Mouse (Mus musculus): ENCODE data around the gene Hnrnpu.
"Not testable (repeated sequence)": the region's sequence is repeated elsewhere in the genome, so short reads cannot be mapped to it uniquely, and the experiment has no call there.

Hnrnpu gene

GRCm38 (mm10) chr1:178337551-178338317, at the start of gene Hnrnpu:
TSS of gene Hnrnpu (minus strand) at chr1:178337797.
- DNase-seq (ENCODE audit: extremely low read depth, low read depth, low spot score): no peak

- peak; percentile 72 for DNase-seq (ENCODE audit: extremely low read depth, low read depth, low spot score)
Observed at GRCm38 (mm10) chr1:178382165-178382564, 44.6 kb upstream of the Hnrnpu start.

- no peak for DNase-seq (ENCODE audit: extremely low read depth, low read depth, low spot score)
Observed at GRCm38 (mm10) chr1:178379224-178379623, 41.6 kb upstream of the Hnrnpu start.

- no peak for DNase-seq (ENCODE audit: extremely low read depth, low read depth, low spot score)
Observed at GRCm38 (mm10) chr1:178378115-178378514, 40.5 kb upstream of the Hnrnpu start.

- no peak for DNase-seq (ENCODE audit: extremely low read depth, low read depth, low spot score)
Observed at GRCm38 (mm10) chr1:178376907-178377306, 39.3 kb upstream of the Hnrnpu start.

GRCm38 (mm10) chr1:178376061-178376460, 38.5 kb upstream of the Hnrnpu start:
- DNase-seq (ENCODE audit: extremely low read depth, low read depth, low spot score): no peak

GRCm38 (mm10) chr1:178375381-178375780, 37.8 kb upstream of the Hnrnpu start:
- DNase-seq (ENCODE audit: extremely low read depth, low read depth, low spot score): no peak

- no peak for DNase-seq (ENCODE audit: extremely low read depth, low read depth, low spot score)
Observed at GRCm38 (mm10) chr1:178372681-178373080, 35.1 kb upstream of the Hnrnpu start.

- peak; percentile 42 for DNase-seq (ENCODE audit: extremely low read depth, low read depth, low spot score)
Observed at GRCm38 (mm10) chr1:178369272-178369651, 31.7 kb upstream of the Hnrnpu start.

- DNase-seq (ENCODE audit: extremely low read depth, low read depth, low spot score): peak; percentile 30
Observed at GRCm38 (mm10) chr1:178368548-178369271, 31.1 kb upstream of the Hnrnpu start.

- no peak for DNase-seq (ENCODE audit: extremely low read depth, low read depth, low spot score)
Observed at GRCm38 (mm10) chr1:178368121-178368520, 30.5 kb upstream of the Hnrnpu start.

- DNase-seq (ENCODE audit: extremely low read depth, low read depth, low spot score): no peak
Observed at GRCm38 (mm10) chr1:178365171-178365570, 27.6 kb upstream of the Hnrnpu start.

GRCm38 (mm10) chr1:178360702-178361101, 23.1 kb upstream of the Hnrnpu start:
- DNase-seq (ENCODE audit: extremely low read depth, low read depth, low spot score): no peak

GRCm38 (mm10) chr1:178360264-178360663, 22.7 kb upstream of the Hnrnpu start:
- no peak for DNase-seq (ENCODE audit: extremely low read depth, low read depth, low spot score)

GRCm38 (mm10) chr1:178357776-178358710, 20.4 kb upstream of the Hnrnpu start:
- DNase-seq (ENCODE audit: extremely low read depth, low read depth, low spot score): no peak

- DNase-seq (ENCODE audit: extremely low read depth, low read depth, low spot score): no peak
Observed at GRCm38 (mm10) chr1:178354576-178354975, 17.0 kb upstream of the Hnrnpu start.

- DNase-seq (ENCODE audit: extremely low read depth, low read depth, low spot score): no peak
Observed at GRCm38 (mm10) chr1:178351643-178352042, 14.0 kb upstream of the Hnrnpu start.

GRCm38 (mm10) chr1:178350792-178351191, 13.2 kb upstream of the Hnrnpu start:
- no peak for DNase-seq (ENCODE audit: extremely low read depth, low read depth, low spot score)

GRCm38 (mm10) chr1:178344071-178344805, 6.6 kb upstream of the Hnrnpu start:
- not testable (repeated sequence) for DNase-seq (ENCODE audit: extremely low read depth, low read depth, low spot score)

- no peak for DNase-seq (ENCODE audit: extremely low read depth, low read depth, low spot score)
Observed at GRCm38 (mm10) chr1:178342612-178343011, 5.0 kb upstream of the Hnrnpu start.

Measured in fat pad, adult 2 months (tissue).